8 mouse cellular contexts compared by ENCODE assay signal in the genomic region with DNA sequence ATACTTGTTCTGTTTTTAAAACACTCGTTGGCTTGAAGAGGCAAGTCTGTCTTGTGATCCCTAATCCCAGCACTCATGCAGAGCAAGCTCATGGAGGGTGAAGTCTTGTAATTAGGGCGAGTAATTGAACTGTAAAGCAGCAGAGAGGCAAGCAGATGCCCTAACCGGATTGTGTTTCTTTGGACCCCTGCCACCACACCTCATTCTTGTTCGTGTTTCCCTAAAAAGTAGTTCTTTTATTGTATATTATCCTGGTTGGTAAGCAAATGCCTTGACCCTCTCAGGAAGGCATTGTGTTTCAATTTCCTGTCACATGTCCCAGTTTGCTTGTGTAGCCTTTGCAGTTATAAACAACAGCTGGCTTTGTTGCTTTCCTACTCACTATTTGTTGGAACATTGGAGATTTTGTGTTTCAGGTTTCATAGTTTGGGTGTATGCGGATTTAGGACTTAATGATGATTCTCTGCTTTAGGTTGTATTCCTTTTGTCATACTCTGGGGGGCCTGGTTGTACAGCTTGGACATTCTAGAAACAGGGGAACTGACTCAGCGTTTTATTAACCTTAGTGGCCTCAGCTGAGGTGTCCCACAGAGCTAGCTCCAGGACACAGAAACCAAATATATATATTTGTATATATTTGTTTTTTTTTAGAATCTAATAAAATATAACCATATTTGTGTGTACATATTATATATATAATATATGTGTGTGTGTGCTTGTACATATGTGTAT. TPM values are rescaled to one million over a fixed set of nuclear protein-coding genes. Genes with fewer than 3 reads are reported as not detected.
DNase-seq lines count a peak whose midpoint lies in the region; TF ChIP-seq lines count a peak whose summit lies in the region.

No protein-coding gene starts in this region.

- H3K27ac ChIP-seq in cortical plate, adult 2 months (ENCODE audit: insufficient read depth, low read length): peak overlapping the region; percentile 56

- TF ChIP-seq POLR2A in cortical plate, adult 2 months (IDR thresholded peaks at IDR 0.05; ENCODE audit: extremely low read depth, insufficient read depth, low read length): no peak

- peak; percentile 35 for DNase-seq in kidney, postnatal 10 days
- no peak for DNase-seq in kidney, adult 11 months
- DNase-seq in adipocyte (ENCODE audit: low spot score): peak; percentile 46
- peak; percentile 11 for DNase-seq in lung, postnatal 14 days
- DNase-seq in adrenal gland, postnatal 25 days: no peak
- no peak for DNase-seq in testis, postnatal 14 days (ENCODE audit: low spot score)
- DNase-seq in right cerebral cortex, postnatal 14 days: no peak

- H3K4me1 ChIP-seq in cortical plate, adult 2 months (ENCODE audit: control insufficient read depth, insufficient read depth, low read length): peaks cover 11% of the 10 kb centered on the region

- no peak for TF ChIP-seq CTCF in cortical plate, adult 2 months (IDR thresholded peaks at IDR 0.05; ENCODE audit: extremely low read depth, insufficient read depth, low read length)

- no peak overlapping the region for H3K4me3 ChIP-seq in cortical plate, adult 2 months (ENCODE audit: insufficient read depth, low read length)

RNA-seq across cellular contexts. Expression of a gene that starts 6.1 kb away (rescaled TPM):
- 131 and 138 TPM in 2 replicates for polyA plus RNA-seq in cortical plate, adult 2 months (2012; rRNA removed)
- total RNA-seq in adrenal gland, postnatal 25 days (2021): 100 and 123 TPM in 2 replicates

RNA-seq across cellular contexts. Expression of a gene that starts 16.5 kb away (rescaled TPM):
- 42.8 and 45.8 TPM in 2 replicates for polyA plus RNA-seq in cortical plate, adult 2 months (2012; rRNA removed)
- 50.8 and 67.4 TPM in 2 replicates for total RNA-seq in adrenal gland, postnatal 25 days (2021)

RNA-seq across cellular contexts. Expression of a gene that starts 23.9 kb away (rescaled TPM):
- 68.5 and 70.6 TPM in 2 replicates for polyA plus RNA-seq in cortical plate, adult 2 months (2012; rRNA removed)
- 0.86 and 1.6 TPM in 2 replicates for total RNA-seq in adrenal gland, postnatal 25 days (2021)

RNA-seq across cellular contexts. Expression of a gene that starts 41.7 kb away (rescaled TPM):
- 153 and 169 TPM in 2 replicates for polyA plus RNA-seq in cortical plate, adult 2 months (2012; rRNA removed)
- 47.0 and 60.2 TPM in 2 replicates for total RNA-seq in adrenal gland, postnatal 25 days (2021)

RNA-seq across cellular contexts. Expression of a gene that starts 50.2 kb away (rescaled TPM):
- polyA plus RNA-seq in cortical plate, adult 2 months (2012; rRNA removed): 84.4 and 93.0 TPM in 2 replicates
- total RNA-seq in adrenal gland, postnatal 25 days (2021): 91.0 and 98.7 TPM in 2 replicates

Comparison
In these comparisons a context has a peak if more than half of its experiments do, and no peak if none do; other contexts are left out.
1. DNase-seq: peak in kidney, postnatal 10 days (single experiment), adipocyte (single experiment) and lung, postnatal 14 days (single experiment); none in kidney, adult 11 months (single experiment), adrenal gland, postnatal 25 days (single experiment), testis, postnatal 14 days (single experiment) and right cerebral cortex, postnatal 14 days (single experiment).